Mouse (Mus musculus): ENCODE measurements around the gene Dhtkd1. TPM values are rescaled to one million over a fixed set of nuclear protein-coding genes. Genes with fewer than 3 reads are reported as not detected.

Dhtkd1 gene
- polyA plus RNA-seq, 2 experiments = 3.5 to 9.4 TPM

GRCm38 (mm10) chr2:5931938-5932337, 10.7 kb downstream of the Dhtkd1 start:
- Histone ChIP-seq H3K4me3 (replicated peaks; ENCODE audit: low read length) (no peak overlapping the region), H3K9me3 (ENCODE audit: control insufficient read depth, low read length) (no peaks in the 10 kb centered on the region), H3K27ac (replicated peaks; ENCODE audit: low read depth, low read length) (no peak overlapping the region), H3K4me2 (replicated peaks; ENCODE audit: low read depth, low read length, severe bottlenecking) (no peak overlapping the region), H3K36me3 (ENCODE audit: control insufficient read depth, insufficient read depth, low read length) (peaks cover 24% of the 10 kb centered on the region), H3K9ac (ENCODE audit: low read depth, low read length, severe bottlenecking) (no peak overlapping the region), H3K4me1 (ENCODE audit: control insufficient read depth, insufficient read depth, low read length) (no peaks in the 10 kb centered on the region), H3K27me3 (ENCODE audit: control insufficient read depth, insufficient read depth, low read length) (no peaks in the 10 kb centered on the region)
- whole genome bisulfite sequencing = 90% methylated on average over 5 of the region's 5 CpGs
- DNase-seq (ENCODE audit: low spot score) (no peak), ATAC-seq (ENCODE audit: low FRiP score, low read depth) (no peak)
- TF ChIP-seq POLR2A (IDR thresholded peaks at IDR 0.05; ENCODE audit: borderline replicate concordance, extremely low read depth, insufficient read depth, insufficient read length) = no peak

DNA sequence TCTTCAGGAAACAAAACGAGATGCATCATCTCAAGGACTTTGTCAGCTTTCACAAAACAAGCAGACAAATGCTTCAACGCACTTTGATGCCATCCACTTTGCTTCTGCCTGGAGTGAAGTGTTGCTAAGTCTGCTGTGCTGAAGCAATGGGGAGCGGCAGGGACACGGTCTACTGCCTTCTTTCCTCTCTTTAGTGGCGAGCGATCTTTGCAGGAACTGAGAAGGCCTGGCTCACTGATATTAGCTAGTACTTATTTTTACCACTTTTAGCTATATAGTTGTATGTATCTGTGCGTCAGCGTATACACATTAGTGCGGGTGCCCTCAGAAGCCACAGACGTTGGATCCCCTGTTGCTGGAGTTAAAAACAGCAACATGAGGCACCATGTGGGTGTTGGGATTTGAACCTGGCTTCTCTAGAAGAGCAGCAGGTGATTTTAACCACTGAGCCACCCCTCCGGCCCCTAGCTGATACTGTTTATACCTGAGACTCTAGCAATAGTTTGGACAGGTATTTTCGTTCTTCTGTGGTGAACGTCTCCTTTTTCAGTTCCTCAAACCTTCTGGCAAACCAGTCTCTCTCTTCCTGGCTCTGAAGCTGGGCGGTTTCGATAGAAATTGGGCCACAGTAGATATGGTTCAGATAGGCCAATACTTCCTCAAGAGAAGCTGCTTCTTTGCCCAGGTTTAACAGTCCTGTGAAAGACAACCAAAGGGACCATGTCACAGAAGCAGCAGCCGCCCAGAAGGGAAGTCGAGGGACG, 12.1 kb downstream of the Dhtkd1 start:
- Histone ChIP-seq H3K4me2 (replicated peaks; ENCODE audit: low read depth, low read length, severe bottlenecking) (no peak overlapping the region), H3K36me3 (ENCODE audit: control insufficient read depth, insufficient read depth, low read length) (peaks cover 24% of the 10 kb centered on the region), H3K9ac (ENCODE audit: low read depth, low read length, severe bottlenecking) (no peak overlapping the region), H3K4me1 (ENCODE audit: control insufficient read depth, insufficient read depth, low read length) (no peaks in the 10 kb centered on the region), H3K27me3 (ENCODE audit: control insufficient read depth, insufficient read depth, low read length) (no peaks in the 10 kb centered on the region), H3K4me3 (replicated peaks; ENCODE audit: low read length) (no peak overlapping the region), H3K9me3 (ENCODE audit: control insufficient read depth, low read length) (no peaks in the 10 kb centered on the region), H3K27ac (replicated peaks; ENCODE audit: low read depth, low read length) (no peak overlapping the region)
- ATAC-seq (ENCODE audit: low FRiP score, low read depth) (no peak), DNase-seq (ENCODE audit: low spot score) (no peak)
- WGBS = 92% methylated on average over 18 of the region's 18 CpGs
- no peak for TF ChIP-seq POLR2A (IDR thresholded peaks at IDR 0.05; ENCODE audit: borderline replicate concordance, extremely low read depth, insufficient read depth, insufficient read length)

GRCm38 (mm10) chr2:5929793-5930192, 12.8 kb downstream of the Dhtkd1 start:
- no peak for TF ChIP-seq POLR2A (IDR thresholded peaks at IDR 0.05; ENCODE audit: borderline replicate concordance, extremely low read depth, insufficient read depth, insufficient read length)
- Histone ChIP-seq H3K4me1 (ENCODE audit: control insufficient read depth, insufficient read depth, low read length) (no peaks in the 10 kb centered on the region), H3K27ac (replicated peaks; ENCODE audit: low read depth, low read length) (no peak overlapping the region), H3K9ac (ENCODE audit: low read depth, low read length, severe bottlenecking) (no peak overlapping the region), H3K9me3 (ENCODE audit: control insufficient read depth, low read length) (no peaks in the 10 kb centered on the region), H3K36me3 (ENCODE audit: control insufficient read depth, insufficient read depth, low read length) (peaks cover 24% of the 10 kb centered on the region), H3K4me2 (replicated peaks; ENCODE audit: low read depth, low read length, severe bottlenecking) (no peak overlapping the region), H3K4me3 (replicated peaks; ENCODE audit: low read length) (no peak overlapping the region), H3K27me3 (ENCODE audit: control insufficient read depth, insufficient read depth, low read length) (no peaks in the 10 kb centered on the region)
- 92% methylated on average over 5 of the region's 5 CpGs for WGBS
- DNase-seq (ENCODE audit: low spot score) = no peak
- no peak for ATAC-seq (ENCODE audit: low FRiP score, low read depth)

DNA sequence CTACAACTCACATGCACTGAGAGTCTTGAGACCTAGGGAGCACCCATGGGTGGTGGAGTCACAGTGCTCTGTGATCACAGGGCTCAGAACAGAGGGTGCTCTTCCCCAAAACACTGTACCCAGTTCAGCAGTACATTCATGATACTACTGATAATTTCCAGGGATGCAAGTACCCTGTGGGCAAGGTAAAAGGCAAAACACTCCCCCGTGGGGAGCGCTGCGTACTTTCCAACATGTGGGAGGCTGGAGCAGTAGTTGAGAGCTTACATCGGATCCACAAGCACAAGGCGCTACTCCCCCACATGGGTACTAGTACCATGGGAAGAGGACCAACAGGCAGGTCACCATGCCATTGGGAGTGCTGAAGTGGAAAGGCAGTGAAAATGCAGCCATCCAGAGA, 15.1 kb downstream of the Dhtkd1 start:
- Histone ChIP-seq H3K36me3 (ENCODE audit: control insufficient read depth, insufficient read depth, low read length) (peaks cover 24% of the 10 kb centered on the region), H3K4me3 (replicated peaks; ENCODE audit: low read length) (no peak overlapping the region), H3K27me3 (ENCODE audit: control insufficient read depth, insufficient read depth, low read length) (no peaks in the 10 kb centered on the region), H3K9ac (ENCODE audit: low read depth, low read length, severe bottlenecking) (no peak overlapping the region), H3K27ac (replicated peaks; ENCODE audit: low read depth, low read length) (no peak overlapping the region), H3K9me3 (ENCODE audit: control insufficient read depth, low read length) (no peaks in the 10 kb centered on the region), H3K4me2 (replicated peaks; ENCODE audit: low read depth, low read length, severe bottlenecking) (no peak overlapping the region), H3K4me1 (ENCODE audit: control insufficient read depth, insufficient read depth, low read length) (no peaks in the 10 kb centered on the region)
- no peak for DNase-seq (ENCODE audit: low spot score)
- ATAC-seq (ENCODE audit: low FRiP score, low read depth) = no peak
- WGBS = 90% methylated on average over 5 of the region's 5 CpGs
- TF ChIP-seq POLR2A (IDR thresholded peaks at IDR 0.05; ENCODE audit: borderline replicate concordance, extremely low read depth, insufficient read depth, insufficient read length) = no peak

DNA sequence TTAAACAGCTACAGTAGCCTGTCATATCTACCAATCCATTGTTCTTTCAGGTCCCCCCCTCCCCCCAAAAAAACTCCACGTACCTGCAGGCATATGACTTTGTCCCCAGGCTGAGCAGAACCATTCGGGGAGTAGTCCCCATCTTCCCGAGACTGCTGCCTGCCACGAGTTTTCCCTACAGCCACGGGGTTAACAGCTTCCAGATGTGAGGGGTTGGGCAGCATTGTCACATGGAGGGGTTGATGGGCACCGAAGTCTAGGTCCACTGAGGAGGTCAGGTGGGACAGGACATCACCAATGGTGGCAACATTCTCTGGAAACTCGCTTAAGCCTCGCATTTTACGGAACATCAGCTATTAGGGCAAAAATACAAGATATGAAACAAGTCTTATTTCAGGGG, 18.8 kb downstream of the Dhtkd1 start:
- H3K9me3 ChIP-seq (ENCODE audit: control insufficient read depth, low read length) = no peaks in the 10 kb centered on the region
- H3K4me1 ChIP-seq (ENCODE audit: control insufficient read depth, insufficient read depth, low read length) = no peaks in the 10 kb centered on the region
- H3K36me3 ChIP-seq (ENCODE audit: control insufficient read depth, insufficient read depth, low read length) = peaks cover 26% of the 10 kb centered on the region
- no peak overlapping the region for H3K9ac ChIP-seq (ENCODE audit: low read depth, low read length, severe bottlenecking)
- no peak overlapping the region for H3K4me3 ChIP-seq (replicated peaks; ENCODE audit: low read length)
- ATAC-seq (ENCODE audit: low FRiP score, low read depth) (no peak), DNase-seq (ENCODE audit: low spot score) (no peak)
- H3K27ac ChIP-seq (replicated peaks; ENCODE audit: low read depth, low read length) = no peak overlapping the region
- whole genome bisulfite sequencing = 42% methylated on average over 9 of the region's 9 CpGs
- no peak overlapping the region for H3K4me2 ChIP-seq (replicated peaks; ENCODE audit: low read depth, low read length, severe bottlenecking)
- H3K27me3 ChIP-seq (ENCODE audit: control insufficient read depth, insufficient read depth, low read length) = no peaks in the 10 kb centered on the region
- TF ChIP-seq POLR2A (IDR thresholded peaks at IDR 0.05; ENCODE audit: borderline replicate concordance, extremely low read depth, insufficient read depth, insufficient read length) = no peak
